Mouse (Mus musculus) adrenal gland, adult (tissue): ENCODE results near the gene Frmd4a.

Experiments
- DNase-seq, 2 experiments: peaks; one replicate each; pipeline ENCODE4 v3.0.0; 2022 to 2023; ENCODE audit warnings: low spot score in 1 of 2; ENCODE audit not compliant: inconsistent age in 2 of 2

Gene Frmd4a

DNA sequence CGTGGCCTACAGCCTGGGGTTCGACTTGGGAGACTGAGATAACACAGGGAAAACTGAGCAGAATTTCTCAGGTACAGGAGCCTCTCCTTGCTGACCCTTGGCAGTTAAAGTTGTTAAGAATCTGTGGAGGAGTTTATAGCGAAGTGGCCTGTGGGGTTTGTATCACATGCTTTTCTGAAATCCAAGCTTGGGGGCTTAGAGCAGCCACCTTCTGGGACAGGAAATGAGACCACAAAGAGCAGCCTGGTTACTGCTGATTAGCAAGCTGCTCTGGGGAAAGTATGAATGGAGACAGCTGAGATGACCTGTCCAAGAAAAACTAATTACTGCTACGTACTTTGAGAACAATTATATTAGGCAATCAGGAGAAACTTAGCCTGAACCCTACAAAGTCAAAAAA, 415.6 kb downstream of the Frmd4a start:
- DNase-seq, result no peak

DNA sequence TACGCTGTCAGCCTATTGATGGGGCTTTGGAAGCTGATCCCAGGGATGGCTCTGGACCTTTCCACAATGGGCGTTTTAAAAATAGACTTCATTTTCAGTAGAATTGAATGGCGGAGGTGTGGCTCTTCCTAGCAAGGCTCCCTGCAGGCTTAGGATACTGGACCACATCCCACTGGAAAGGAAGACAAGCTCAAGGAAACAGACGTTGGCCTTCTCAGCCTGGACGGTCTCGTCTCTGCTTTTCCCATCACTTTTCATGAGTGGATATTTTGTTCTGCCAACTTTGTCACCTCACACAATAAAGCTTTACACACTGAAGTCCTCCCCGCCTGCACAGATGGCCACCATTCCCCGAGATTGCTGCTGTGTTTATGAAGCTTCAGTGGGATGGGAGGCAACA, 417.5 kb downstream of the Frmd4a start:
- DNase-seq, result no peak

DNA sequence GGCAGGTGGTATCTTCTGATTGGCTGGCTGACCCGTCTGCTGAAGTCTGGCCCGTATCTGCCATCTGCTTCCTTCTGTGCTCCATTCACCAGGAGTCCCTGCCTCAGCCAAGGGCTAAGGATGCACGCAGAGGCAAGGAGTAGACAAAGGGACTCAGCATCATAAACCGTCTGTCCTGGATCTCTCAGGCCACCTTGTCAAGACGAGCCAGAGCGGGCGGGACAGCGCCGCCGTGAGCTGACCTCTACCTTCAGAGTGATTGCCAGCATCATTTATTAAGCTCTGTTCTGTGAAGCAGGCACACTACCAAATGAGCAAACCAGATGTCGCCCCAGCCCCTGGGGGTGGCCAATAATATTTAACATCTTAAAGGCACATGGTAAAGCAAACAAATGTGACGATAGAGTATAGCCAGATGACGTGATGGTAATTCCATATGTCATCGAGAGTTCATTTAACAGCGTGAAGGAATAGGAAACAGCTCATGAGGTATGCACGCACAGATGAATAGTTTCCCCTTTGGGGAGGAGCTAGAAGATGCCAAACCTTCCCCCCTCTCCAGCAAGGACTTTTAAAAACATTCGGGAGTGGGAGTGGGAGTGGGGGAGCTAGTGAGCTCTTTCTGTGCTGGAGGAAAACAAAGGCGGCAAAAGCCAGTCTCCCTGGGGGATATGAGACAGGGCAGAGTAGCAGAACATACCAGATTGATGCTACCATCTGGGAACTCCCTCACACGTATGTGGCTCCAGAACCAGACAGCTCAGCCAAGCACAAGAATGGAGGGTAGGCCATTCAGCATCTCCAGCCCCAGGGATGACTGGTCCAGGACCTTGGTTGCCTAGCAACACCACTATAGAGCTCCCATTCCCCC, 419.1 kb downstream of the Frmd4a start:
- DNase-seq, result no peak

DNA sequence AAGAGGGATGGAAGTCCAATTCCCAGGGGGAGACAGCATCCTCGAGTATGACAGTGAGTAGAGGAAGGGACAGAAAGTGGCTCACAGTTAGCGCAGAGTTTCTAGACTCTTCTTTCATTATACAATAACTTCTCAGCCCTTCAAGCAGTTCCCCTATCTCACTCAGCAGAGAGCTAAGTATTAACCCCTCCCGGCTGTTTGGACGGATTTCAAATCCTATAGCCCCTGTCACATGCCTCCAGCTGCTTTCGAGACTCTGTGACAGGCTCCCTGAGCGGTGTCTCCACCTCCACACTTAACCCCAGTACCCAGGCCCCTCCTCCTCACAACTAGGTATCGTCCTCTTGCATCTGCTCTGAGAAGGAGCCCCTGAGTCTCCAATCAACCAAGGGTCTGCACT, 421.2 kb downstream of the Frmd4a start:
- no peak for DNase-seq

DNA sequence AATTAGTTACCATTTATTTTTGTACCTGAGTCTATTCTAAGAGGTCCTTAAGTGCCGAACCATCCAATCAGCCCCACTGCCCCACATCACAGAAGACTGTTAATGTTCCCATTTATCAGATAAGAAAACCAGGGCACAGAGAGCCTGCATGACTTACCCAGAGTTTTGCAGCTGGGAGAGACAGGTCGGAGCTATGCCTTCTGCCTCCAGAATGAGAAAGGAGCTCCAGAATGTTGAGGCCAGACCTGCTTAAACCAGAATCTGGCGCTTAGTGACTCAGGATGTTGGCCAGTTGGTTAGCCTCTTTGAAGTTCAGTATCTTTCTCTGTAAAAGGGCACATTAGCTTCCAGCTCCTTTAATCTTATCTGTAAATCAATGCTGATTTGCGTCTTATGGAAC, 422.4 kb downstream of the Frmd4a start:
- DNase-seq, result peak in 1 of 2 experiments; percentile 58

DNA sequence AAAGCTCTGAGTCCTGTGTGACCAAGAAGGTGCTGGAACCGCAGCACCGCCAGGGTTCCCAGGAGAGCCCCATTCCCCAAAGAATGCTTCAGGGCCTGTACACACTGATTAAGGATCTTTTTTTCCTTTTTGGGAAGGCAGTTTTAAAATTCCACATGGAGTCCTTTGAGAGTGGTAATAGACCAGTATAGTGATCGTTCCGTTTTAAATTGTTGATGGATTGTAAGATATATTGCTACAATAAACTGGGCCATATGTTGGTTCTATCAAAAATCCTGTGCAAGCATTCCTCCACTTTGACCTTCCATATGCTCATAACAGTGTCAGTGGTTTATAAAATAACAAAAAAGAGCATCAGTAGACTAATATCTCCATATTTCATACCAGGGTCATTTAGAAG, 424.3 kb downstream of the Frmd4a start:
- no peak for DNase-seq

DNA sequence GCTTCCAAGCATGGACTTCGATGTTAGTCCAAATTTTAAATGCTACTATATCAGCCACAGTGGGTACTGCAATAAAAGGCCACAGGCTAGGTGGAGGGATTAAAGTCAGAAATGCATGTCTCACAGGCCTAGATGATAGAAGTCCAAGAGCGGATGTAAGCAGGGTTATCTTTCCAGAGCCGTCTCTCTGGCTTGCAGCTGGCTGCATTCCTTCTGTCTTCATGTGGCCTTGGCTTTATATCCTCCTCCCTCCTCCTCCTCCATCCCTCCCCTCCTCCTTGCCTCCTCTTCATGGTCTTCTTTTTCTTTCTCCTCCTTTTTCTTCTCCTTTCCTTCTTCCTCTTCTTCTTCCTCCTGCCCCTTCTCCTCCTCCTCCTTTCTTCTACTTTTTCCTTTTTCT, 427.2 kb downstream of the Frmd4a start:
- peak in 1 of 2 experiments; percentile 38 for DNase-seq

DNA sequence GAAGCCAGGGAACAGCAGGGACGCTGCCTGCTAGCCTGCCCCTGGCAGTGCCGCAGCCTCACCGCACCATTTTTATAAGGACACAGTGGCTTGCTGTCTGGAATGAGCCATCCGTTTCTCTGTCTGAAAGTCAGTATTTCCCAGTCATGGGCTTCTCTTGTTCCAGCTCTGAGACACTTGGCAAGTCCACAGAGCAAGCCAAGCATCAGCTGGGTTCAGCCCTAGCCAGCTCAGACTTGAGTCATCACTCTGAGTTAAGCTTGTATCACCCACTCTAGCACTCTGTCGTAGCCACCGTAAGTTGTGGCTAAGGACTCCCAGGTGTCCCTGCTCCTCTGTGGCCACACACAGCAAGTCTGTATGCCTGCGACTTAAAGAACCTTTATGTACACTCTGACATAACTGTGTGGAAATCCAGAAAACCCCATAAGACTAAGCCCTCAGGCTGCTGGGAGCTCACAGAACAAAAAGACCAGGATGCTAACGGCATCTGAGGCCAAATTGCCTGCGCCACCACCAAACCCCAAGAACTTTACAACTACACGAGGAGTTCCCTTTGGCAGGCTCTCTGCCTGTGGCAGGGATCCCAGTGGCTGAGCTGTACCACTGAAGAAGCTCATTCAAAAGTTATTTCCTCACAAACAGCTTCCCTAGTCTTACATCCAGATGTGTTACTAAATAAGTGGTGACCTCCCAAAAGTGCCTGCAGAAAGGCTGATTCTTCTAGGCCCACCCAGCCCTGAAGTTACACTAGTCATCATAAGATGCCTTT, 428.3 kb downstream of the Frmd4a start:
- DNase-seq, result peak; percentile 52 to 63

DNA sequence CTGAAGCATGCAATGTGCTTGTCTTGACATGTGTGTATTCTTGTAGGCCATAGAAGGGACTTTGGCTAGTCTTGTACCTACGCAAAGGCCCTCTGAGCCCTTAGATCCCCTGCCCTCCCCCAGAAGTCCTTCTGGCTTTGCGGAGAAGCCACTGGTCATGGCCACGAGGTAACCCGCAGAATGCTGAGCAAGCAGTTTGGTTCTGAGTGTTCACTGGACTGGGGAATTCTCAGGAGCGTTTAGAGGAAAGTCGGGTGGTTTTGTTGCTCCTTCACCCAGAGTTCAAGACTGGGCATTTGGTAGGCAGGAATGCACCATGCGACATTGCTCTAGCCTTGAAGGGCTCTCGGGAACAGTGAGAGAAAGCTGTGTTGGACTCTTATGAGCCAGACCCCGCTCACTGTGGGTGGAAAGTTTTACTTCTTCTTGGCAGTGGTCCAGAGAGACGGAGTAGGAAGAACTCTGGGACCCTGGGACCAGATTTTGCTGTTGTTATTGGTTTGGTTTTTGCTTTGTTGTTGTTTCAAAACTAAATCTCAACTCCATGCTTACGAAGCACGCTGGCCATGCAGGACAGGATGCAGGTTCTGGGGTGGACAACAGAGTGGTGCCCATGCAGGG, 432.5 kb downstream of the Frmd4a start:
- peak; percentile 12 to 37 for DNase-seq

DNA sequence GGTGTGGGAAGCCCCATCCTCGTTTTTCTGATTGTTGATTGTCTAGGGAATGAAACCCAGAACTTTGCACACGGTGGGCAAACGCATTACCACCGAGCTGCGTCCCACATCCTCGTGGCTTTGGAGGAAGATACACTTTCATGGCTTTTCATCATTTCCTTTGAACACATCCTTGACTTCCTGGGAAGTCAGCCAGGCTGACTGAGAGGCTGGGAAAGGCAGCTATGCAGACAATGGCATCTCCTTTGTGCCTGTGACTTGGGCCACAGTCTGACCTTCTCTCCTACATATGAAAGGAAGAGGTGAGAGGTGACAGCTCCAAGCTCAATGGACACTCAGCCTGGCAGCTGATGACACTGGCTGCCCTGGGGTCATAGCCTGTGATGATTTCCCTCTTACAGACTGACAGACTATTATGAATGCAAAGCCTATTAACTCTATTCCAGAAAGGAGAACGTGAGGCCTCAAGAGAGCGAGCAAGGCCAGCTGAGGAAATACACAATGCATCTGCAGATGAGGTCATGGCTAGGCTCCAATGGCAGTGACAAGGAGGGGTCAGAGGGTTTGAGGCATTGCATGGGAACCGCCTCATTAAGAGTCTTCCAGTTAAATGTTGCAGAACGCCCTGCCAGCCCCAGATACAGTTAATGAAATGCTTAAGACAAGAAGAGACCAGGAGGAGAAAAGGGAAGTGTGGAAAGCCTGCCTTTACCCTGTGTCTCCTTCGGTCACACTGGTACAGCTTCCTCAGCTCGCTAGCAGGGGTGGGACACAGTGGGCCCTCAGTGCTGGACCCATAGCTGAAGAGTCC, 435.3 kb downstream of the Frmd4a start:
- peak in 1 of 2 experiments; percentile 50 for DNase-seq

DNA sequence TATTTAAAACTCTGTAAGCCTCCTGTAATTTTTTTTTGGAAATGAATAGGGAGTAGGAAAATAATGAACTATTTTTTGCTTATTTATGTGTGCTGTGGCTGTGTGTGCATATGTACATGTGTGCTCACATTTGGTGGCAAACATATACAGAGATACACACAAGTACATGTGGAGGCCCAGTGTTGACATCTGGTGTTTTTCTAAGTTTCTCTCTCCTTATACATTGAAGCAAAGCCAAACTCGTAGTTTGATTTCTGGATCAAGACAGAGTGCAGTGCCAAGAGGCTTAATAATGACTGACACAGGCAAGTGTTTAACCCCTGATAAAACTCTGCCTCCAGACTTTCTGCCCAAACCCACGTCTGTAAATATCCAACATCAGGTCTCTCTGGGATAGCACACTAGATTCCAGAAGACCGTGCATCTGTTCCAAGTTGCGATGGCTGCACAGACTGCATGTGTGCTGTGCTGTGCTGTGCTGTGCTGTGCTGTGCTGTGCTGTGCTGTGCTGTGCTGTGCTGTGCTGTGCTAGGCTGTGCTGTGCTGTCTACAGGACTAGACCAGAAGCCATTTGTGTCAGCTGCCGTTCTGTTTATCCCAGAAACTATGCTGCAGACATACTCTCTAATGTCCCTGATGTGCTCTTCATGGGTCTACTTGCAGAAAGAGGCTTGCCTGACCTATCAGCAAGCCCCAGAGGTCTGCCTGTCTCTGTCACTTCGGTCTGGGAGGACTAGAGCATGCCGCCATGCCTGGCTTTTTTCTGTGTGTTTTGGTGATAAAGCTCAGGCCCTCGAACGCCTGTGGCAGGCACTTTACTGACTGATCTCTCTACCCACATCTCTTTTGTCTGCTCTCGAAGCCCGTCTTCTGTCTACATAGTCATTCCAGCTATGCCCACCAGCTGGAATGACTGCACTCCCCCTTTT, 437.8 kb downstream of the Frmd4a start:
- DNase-seq, result no peak

DNA sequence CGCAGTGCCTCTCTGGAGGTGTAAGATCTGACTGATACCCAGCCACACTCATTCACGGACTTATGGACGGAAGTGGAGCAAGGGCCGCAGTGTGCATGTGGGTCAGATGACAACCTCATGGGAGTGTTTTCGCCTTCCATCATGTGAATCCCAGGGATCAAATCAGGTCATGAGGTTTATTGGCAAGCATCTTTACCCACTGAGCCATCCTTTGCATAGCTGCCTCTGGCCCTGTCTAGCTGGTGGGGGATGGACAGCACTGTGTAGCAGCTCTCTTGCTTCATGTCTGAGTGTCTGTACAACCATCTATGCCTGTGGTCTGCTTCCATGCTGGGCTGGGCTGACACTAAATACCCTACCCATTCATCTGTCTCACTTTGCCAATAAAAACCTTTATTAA, 443.4 kb downstream of the Frmd4a start:
- DNase-seq, result no peak

DNA sequence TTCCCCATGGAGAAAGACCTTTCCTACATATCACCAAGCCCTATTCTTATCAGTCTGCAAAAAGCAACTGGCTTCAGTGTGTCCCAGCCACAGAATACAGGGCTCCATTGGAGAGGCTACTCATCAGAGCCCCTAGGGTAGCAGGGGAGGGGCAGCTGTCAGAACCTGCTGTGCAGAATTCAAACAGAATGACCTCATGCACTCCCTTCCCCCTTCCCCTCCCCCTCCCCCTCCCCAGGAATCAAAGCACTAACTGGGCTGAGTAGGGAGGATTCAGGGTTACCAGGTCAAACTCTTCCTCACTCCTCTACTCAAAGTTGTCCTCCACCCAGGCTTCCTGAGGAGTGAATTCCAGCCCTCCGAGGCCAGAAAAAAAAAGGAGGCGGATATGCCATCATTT, 444.0 kb downstream of the Frmd4a start:
- no peak for DNase-seq

DNA sequence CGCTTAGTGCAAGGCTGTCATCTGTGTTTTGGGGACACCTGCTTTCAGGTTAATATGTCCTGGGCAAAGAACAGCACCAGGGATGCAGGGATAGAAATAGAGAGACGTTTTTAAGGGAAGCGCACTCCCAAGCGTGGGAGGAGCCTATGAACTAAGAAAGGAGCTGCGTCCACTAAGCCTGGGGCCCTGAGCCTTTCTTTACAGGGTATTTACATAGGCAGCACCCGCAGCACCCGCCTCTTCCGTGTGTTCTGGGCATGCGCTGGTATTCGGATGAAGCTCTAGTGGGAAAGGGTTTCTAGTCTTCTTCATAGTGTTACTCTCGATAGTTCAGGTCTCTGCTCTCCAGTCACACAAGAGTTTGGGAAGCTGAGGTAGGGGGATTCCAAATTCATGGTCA, 445.0 kb downstream of the Frmd4a start:
- no peak for DNase-seq

DNA sequence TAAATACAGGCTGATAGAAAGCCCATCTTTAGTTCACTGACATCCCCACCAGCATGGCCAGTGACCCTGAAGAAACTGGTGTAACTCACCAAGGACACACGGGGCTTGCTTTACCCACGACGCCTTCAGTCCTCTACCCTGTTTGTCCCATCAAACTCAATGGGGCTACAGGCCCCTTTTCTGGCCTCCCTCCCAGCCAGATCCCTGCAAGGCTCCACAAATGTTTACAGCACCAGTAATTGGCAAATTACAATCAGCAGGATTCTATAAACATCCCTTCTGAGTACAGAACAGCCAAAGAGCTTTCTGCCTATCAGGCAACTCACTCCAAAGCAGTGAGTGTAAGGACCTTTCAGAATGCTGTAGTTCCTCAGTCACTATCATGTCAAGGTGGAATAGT, 448.6 kb downstream of the Frmd4a start:
- no peak for DNase-seq

DNA sequence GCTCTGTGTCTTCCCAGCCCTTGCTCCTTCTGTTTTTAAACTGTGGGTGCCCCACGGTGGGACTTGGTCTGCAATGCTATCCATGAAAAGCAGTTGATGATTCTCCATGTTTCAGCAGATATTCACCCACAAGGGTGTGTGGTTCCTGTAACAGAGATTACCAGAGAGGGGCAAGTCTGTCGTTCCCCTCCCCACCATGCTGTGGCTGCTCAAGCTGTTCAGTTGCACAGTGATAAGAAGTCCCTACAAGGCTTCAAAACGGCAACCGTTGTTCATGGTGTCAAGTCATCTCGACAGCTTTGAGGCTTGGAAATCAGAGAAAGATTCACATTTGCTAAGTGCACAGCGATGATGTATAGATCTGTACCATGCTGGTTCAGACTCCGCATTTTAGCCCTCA, 449.8 kb downstream of the Frmd4a start:
- no peak for DNase-seq

DNA sequence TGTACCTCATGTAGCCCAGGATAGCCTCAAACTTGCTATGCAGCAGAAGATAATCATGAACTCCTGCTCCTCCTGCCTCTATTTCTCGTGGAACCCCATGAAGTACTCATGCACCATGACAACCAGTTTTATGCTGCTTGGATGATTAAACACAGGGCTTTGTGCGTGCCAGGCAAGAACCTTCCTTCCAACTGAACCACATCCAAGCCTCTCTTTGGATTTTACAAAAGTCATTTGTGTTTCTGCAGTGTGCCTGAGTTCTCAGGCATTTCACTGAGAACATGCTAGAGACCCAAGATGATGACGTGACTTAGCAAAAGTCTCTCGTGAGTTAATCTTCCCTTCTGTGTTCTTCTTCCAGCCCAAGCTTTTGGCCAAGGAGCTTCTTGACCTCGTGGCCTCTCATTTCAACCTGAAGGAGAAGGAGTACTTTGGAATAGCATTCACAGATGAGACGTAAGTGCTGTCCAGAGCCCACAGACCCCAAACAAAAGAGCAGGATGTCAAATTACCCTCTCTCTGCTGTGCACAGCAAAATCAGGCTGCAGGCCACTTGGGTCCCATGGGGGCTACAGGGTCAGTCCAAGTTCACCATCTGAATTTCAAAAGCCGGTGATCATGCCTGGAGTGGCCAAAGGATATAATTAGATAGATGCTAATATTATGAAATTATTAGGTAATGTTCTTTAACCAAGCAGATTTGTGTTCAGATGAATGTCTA, 455.4 kb downstream of the Frmd4a start:
- peak in 1 of 2 experiments; percentile 34 for DNase-seq

DNA sequence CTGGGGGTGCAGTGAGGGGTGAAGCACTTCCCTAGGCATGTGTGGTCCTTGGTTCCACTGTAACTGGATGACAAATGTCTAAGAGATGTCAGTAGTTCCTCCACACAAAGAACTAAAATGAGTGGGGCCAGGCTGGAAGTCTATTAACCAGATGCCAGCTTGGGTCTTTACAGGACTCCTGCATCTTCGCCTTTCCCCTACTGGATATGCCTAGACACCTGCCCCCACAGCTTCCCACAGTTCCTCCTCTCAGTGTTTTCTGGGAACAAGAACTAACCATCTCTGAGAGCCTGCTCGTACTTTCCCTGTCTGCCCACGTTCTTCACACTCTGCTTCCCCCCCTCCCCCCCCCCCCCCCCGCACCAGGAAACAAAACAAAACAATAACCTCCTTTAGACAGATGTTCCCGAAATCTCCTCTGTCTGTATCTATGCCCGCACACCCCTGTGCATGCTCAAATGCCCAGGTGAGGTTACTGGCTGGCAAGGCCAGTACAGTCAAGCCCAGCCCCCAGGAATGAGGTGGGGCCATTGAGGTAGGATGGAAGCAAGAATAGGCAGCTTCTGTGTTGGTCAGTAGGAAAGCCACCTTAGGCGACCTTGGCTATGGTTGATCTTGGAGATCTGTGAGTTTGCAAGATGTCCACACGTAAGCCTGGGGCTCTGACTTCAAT, 456.5 kb downstream of the Frmd4a start:
- DNase-seq, result no peak

DNA sequence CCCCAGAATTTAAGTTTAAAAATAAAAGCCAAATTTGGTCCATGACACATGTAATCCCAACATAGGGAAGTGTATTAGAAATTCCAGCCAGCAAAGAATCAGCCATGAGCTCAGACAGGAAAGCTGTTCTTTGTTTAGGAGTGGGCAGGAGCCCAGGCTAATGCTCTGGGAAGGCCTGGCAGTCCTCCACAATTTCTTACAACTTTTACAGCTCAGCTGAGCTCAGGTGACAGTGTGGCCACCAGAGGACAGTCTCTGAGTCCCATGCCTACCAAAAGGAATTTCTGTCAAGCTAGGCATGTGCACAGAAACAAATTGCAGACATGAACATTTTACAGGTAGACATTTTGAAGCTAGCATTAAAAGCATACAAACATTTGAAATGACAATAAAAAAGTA, 457.0 kb downstream of the Frmd4a start:
- no peak for DNase-seq
